Mouse (Mus musculus) MEL (cell line): ENCODE data around the gene Armcx3. TPM values are rescaled to one million over a fixed set of nuclear protein-coding genes. Genes with fewer than 3 reads are reported as not detected.

Source experiments
- DNase-seq: peaks from one replicate; pipeline ENCODE4 v3.0.0; 2011; ENCODE audit warnings: low read depth, low spot score
- H3K27ac ChIP-seq: 2 replicates; pipeline ENCODE4 v1.5.1; 2012; ENCODE audit warnings: low read depth, mild to moderate bottlenecking, control low read depth, low read length, moderate library complexity; ENCODE audit not compliant: control insufficient read depth
- H3K27me3 ChIP-seq, 2 experiments: fragments of 150-350 bp in 1 of 2; sonication (generic) in 1 of 2; 2 replicates each; pipeline ENCODE4 v1.6.1; 2012; ENCODE audit warnings: low read length in 2 of 2, mild to moderate bottlenecking in 2 of 2, improper control_type of control experiment in 1 of 2, moderate library complexity in 1 of 2; ENCODE audit not compliant: insufficient read depth in 2 of 2, control insufficient read depth in 1 of 2
- H3K36me3 ChIP-seq, 2 experiments: 2 replicates each; pipeline ENCODE4 v1.6.1; 2012 to 2014; ENCODE audit warnings: low read length in 2 of 2, improper control_type of control experiment in 1 of 2, inconsistent platforms in 1 of 2, mild to moderate bottlenecking in 1 of 2; ENCODE audit not compliant: insufficient read depth in 2 of 2, control insufficient read depth in 1 of 2
- H3K4me1 ChIP-seq, 2 experiments: fragments of 150-350 bp in 1 of 2; sonication (generic) in 1 of 2; 2 replicates each; pipeline ENCODE4 v1.6.1; 2012; ENCODE audit warnings: low read length in 2 of 2, improper control_type of control experiment in 1 of 2, mild to moderate bottlenecking in 1 of 2; ENCODE audit not compliant: insufficient read depth in 2 of 2, control insufficient read depth in 1 of 2
- H3K4me3 ChIP-seq, 2 experiments: fragments of 150-350 bp in 1 of 2; sonication (generic) in 1 of 2; 2 replicates each; pipeline ENCODE4 v1.5.1; 2012; ENCODE audit warnings: low read depth in 2 of 2, low read length in 2 of 2, mild to moderate bottlenecking in 2 of 2, moderate library complexity in 2 of 2, control low read depth in 1 of 2, improper control_type of control experiment in 1 of 2; ENCODE audit not compliant: control insufficient read depth in 1 of 2, insufficient read depth in 1 of 2
- H3K79me2 ChIP-seq: 2 replicates; pipeline ENCODE4 v1.6.1; 2012; ENCODE audit warnings: mild to moderate bottlenecking, low read length, moderate library complexity; ENCODE audit not compliant: control insufficient read depth, poor library complexity, insufficient read depth
- H3K9ac ChIP-seq: 2 replicates; pipeline ENCODE4 v1.6.1; 2012; ENCODE audit warnings: low read depth, mild to moderate bottlenecking, control low read depth, low read length, moderate library complexity; ENCODE audit not compliant: control insufficient read depth, poor library complexity, severe bottlenecking
- H3K9me3 ChIP-seq: fragments of 150-350 bp; sonication (generic); replicated peaks from 2 replicates; pipeline ENCODE4 v1.6.1; 2012; ENCODE audit warnings: mild to moderate bottlenecking, low read length, improper control_type of control experiment, moderate library complexity; ENCODE audit not compliant: insufficient read depth
- BHLHE40 ChIP-seq: IDR thresholded peaks from 2 replicates; pipeline ENCODE4 v1.6.1; 2012; ENCODE audit warnings: low read depth, mild to moderate bottlenecking, inconsistent platforms, low read length, improper control_type of control experiment, borderline replicate concordance
- ELF1 ChIP-seq: IDR thresholded peaks from 2 replicates; pipeline ENCODE4 v1.6.1; 2014; ENCODE audit warnings: low read depth, mild to moderate bottlenecking, inconsistent platforms, low read length, improper control_type of control experiment, moderate library complexity
- EP300 ChIP-seq, 2 experiments: IDR thresholded peaks; 2 replicates each; pipeline ENCODE4 v1.6.1; 2011; ENCODE audit warnings: improper control_type of control experiment in 2 of 2, low read length in 2 of 2, low read depth in 1 of 2, mild to moderate bottlenecking in 1 of 2
- GABPA ChIP-seq: IDR thresholded peaks from 2 replicates; pipeline ENCODE4 v1.6.1; 2012; ENCODE audit warnings: low read depth, mild to moderate bottlenecking, inconsistent platforms, low read length, improper control_type of control experiment, moderate library complexity
- GATA1 ChIP-seq: IDR thresholded peaks from 2 replicates; pipeline ENCODE4 v1.6.1; 2011; ENCODE audit warnings: low read depth, low read length, improper control_type of control experiment
- HCFC1 ChIP-seq: IDR thresholded peaks from 2 replicates; pipeline ENCODE4 v1.6.1; 2012; ENCODE audit warnings: low read depth, mild to moderate bottlenecking, inconsistent platforms, low read length, improper control_type of control experiment, moderate library complexity
- MAFK ChIP-seq: IDR thresholded peaks from 2 replicates; pipeline ENCODE4 v1.6.1; 2011; ENCODE audit warnings: low read depth, mild to moderate bottlenecking, low read length, improper control_type of control experiment, borderline replicate concordance
- MAX ChIP-seq: IDR thresholded peaks from 2 replicates; pipeline ENCODE4 v1.6.1; 2011; ENCODE audit warnings: low read length, improper control_type of control experiment
- MEF2A ChIP-seq: IDR thresholded peaks from 2 replicates; pipeline ENCODE4 v1.6.1; 2014; ENCODE audit warnings: low read depth, mild to moderate bottlenecking, inconsistent platforms, low read length, improper control_type of control experiment; ENCODE audit not compliant: poor library complexity, insufficient replicate concordance, severe bottlenecking; ENCODE audit errors: extremely low read depth
- RAD21 ChIP-seq: IDR thresholded peaks from 2 replicates; pipeline ENCODE4 v1.6.1; 2011; ENCODE audit warnings: mild to moderate bottlenecking, low read depth, low read length, improper control_type of control experiment
- SIN3A ChIP-seq: IDR thresholded peaks from 2 replicates; pipeline ENCODE4 v1.6.1; 2012; ENCODE audit warnings: low read length, improper control_type of control experiment, inconsistent platforms
- UBTF ChIP-seq: IDR thresholded peaks from 2 replicates; pipeline ENCODE4 v1.6.1; 2012; ENCODE audit warnings: low read depth, mild to moderate bottlenecking, inconsistent platforms, low read length, improper control_type of control experiment, moderate library complexity, borderline replicate concordance; ENCODE audit not compliant: insufficient read depth
- USF1 ChIP-seq: IDR thresholded peaks from 2 replicates; pipeline ENCODE4 v1.6.1; 2014; ENCODE audit warnings: low read depth, mild to moderate bottlenecking, inconsistent platforms, low read length, improper control_type of control experiment, moderate library complexity
- ZC3H11A ChIP-seq: IDR thresholded peaks from 2 replicates; pipeline ENCODE4 v1.6.1; 2012; ENCODE audit warnings: low read depth, mild to moderate bottlenecking, inconsistent platforms, low read length, improper control_type of control experiment
- ZMIZ1 ChIP-seq: IDR thresholded peaks from 2 replicates; pipeline ENCODE4 v1.6.1; 2012; ENCODE audit warnings: low read depth, mild to moderate bottlenecking, inconsistent platforms, low read length, improper control_type of control experiment, moderate library complexity
- ZNF384 ChIP-seq: IDR thresholded peaks from 2 replicates; pipeline ENCODE4 v1.6.1; 2012; ENCODE audit warnings: low read depth, mild to moderate bottlenecking, inconsistent platforms, low read length, improper control_type of control experiment
- polyA plus RNA-seq, 2 experiments: library from polyadenylated mRNA; stranded (reverse) in 1 of 2; unstranded in 1 of 2; fragments of >175 nt in 1 of 2; fragments of >200 nt in 1 of 2; gene quantifications; 2 replicates each; pipeline versions ENCODE4 v1.2.1 to v1.2.4; 2012; ENCODE audit warnings: low replicate concordance in 2 of 2, low read depth in 1 of 2; ENCODE audit not compliant: insufficient read length in 2 of 2, insufficient read depth in 1 of 2, missing spikeins in 1 of 2
- total RNA-seq: library from RNA; depleted of rRNA; stranded (reverse); fragments of 300-350 nt; gene quantifications from 2 replicates; pipeline ENCODE4 v1.2.3, GENCODE M21; 2012

Gene Armcx3
- total and polyA plus RNA-seq, 3 experiments = 5.0 to 5.5 TPM; not detected in 1

DNA sequence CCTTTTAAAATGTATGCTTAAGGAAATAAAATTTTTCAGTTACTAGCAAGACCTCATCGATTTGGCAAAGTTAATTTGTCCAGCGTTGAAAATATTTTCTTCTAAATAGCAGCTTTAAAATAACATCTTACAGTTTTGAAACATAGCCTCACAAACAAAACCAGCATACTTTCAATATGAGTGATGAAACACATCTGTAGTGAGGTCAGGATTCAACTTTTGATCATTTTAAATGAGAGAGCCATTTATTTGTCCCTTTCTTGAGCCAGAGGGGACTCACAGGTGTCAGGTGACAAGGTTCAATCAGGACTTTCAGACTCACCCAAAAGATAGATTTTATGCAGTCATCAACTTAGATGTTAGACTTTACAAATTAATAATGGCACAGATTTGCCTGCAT, 4.5 kb upstream of the Armcx3 start:
- Histone ChIP-seq H3K4me3 (no peak overlapping the region), H3K79me2 (peaks cover 2% of the 10 kb centered on the region; the same call in 1 of the 2 replicates), H3K27me3 (peaks cover 5 to 12% of the 10 kb centered on the region in 2 experiments), H3K4me1 (no peaks in the 10 kb centered on the region), H3K27ac (no peak overlapping the region), H3K36me3 (no peaks in the 10 kb centered on the region), H3K9me3 (no peaks in the 10 kb centered on the region), H3K9ac (no peak overlapping the region)
- no peak for DNase-seq
- no peak for TF ChIP-seq ZMIZ1
- no peak for TF ChIP-seq ZC3H11A
- TF ChIP-seq ZNF384 = no peak
- TF ChIP-seq USF1 = no peak

DNA sequence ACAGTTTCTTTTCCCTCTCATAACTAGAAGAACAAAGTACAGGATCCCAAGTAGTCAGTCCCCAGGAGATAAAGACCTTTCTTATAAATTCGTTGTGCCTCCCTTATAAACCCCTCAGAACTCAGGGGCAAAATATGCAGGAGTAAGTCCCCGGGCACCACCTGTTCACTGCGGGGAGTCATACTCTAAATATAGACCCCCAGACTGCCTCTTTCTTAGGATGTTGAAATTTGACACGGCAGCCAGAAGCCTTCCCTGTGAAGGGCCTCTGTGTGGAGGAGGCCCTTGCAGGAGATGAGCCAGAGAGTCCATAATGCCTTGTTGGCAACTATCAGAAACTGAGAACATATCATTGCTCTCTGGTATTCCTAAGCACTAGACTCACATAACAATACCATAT, 3.8 kb upstream of the Armcx3 start:
- Histone ChIP-seq H3K4me1 (no peaks in the 10 kb centered on the region), H3K9me3 (no peaks in the 10 kb centered on the region), H3K4me3 (no peak overlapping the region), H3K79me2 (peaks cover 2% of the 10 kb centered on the region; the same call in 1 of the 2 replicates), H3K9ac (no peak overlapping the region), H3K36me3 (no peaks in the 10 kb centered on the region), H3K27me3 (peaks cover 5 to 12% of the 10 kb centered on the region in 2 experiments), H3K27ac (no peak overlapping the region)
- no peak for DNase-seq
- no peak for TF ChIP-seq BHLHE40
- no peak for TF ChIP-seq MAFK
- TF ChIP-seq GATA1 = no peak
- no peak for TF ChIP-seq ELF1
- TF ChIP-seq MEF2A = no peak
- TF ChIP-seq EP300 (IDR thresholded peaks at IDR 0.05; ENCODE audit: low read depth in 1 of 2, low read length in 2 of 2) = no peak
- TF ChIP-seq HCFC1 = no peak
- no peak for TF ChIP-seq UBTF
- TF ChIP-seq GABPA = no peak
- no peak for TF ChIP-seq ZC3H11A
- TF ChIP-seq SIN3A = no peak
- no peak for TF ChIP-seq MAX
- no peak for TF ChIP-seq RAD21
